Mouse (Mus musculus) cerebellum, adult 2 months (tissue): ENCODE data around the gene Armh1. TPM values are rescaled to one million over a fixed set of nuclear protein-coding genes. Genes with fewer than 3 reads are reported as not detected.

ENCODE experiments used
- DNase-seq, 2 experiments: peaks; one replicate each; pipeline ENCODE4 v3.0.0; 2021
- H3K27ac ChIP-seq: fragments of 200-500 bp; 2 replicates; pipeline ENCODE4 v1.5.1; 2012; ENCODE audit warnings: low read length, control low read depth, inconsistent platforms; ENCODE audit not compliant: insufficient read depth
- H3K27me3 ChIP-seq: fragments of 200-500 bp; 2 replicates; pipeline ENCODE4 v1.6.1; 2012; ENCODE audit warnings: inconsistent platforms, mild to moderate bottlenecking, low read length, moderate library complexity; ENCODE audit not compliant: control insufficient read depth, insufficient read depth
- H3K4me1 ChIP-seq: fragments of 200-500 bp; 2 replicates; pipeline ENCODE4 v1.6.1; 2011; ENCODE audit warnings: low read length; ENCODE audit not compliant: control insufficient read depth, insufficient read depth
- H3K4me3 ChIP-seq: fragments of 200-500 bp; replicated peaks from 2 replicates; pipeline ENCODE3; 2011; ENCODE audit warnings: mild to moderate bottlenecking, low read depth, low read length, control low read depth; ENCODE audit not compliant: insufficient read depth
- CTCF ChIP-seq: fragments of 200-500 bp; IDR thresholded peaks from 2 replicates; pipeline ENCODE4 v1.5.1; 2011; ENCODE audit warnings: low read depth, mild to moderate bottlenecking, control low read depth, low read length, moderate library complexity, borderline replicate concordance; ENCODE audit not compliant: insufficient read depth
- POLR2A ChIP-seq: fragments of 200-500 bp; IDR thresholded peaks from 2 replicates; pipeline ENCODE4 v1.6.1; 2011; ENCODE audit warnings: low read length, control low read depth, borderline replicate concordance; ENCODE audit not compliant: insufficient read depth
- WGBS: fragments of 180-500 bp; shearing (Covaris S2); methylation state at CpG from one replicate; pipeline ENCODE4 v1.1.7; 2018; 5-methylcytosine and 5-hydroxymethylcytosine counted together
- polyA plus RNA-seq: library from polyadenylated mRNA; depleted of rRNA; stranded (reverse); fragments of >200 nt; gene quantifications from 2 replicates; pipeline ENCODE4 v1.2.3, GENCODE M21; 2012

Armh1 gene
- polyA plus RNA-seq, 1 experiment = 0.67 TPM

- Histone ChIP-seq H3K27ac (no peak overlapping the region), H3K4me1 (no peaks in the 10 kb centered on the region), H3K27me3 (no peaks in the 10 kb centered on the region), H3K4me3 (no peak overlapping the region)
- DNase-seq = no peak
- TF ChIP-seq CTCF (no peak), POLR2A (no peak)
- WGBS = 85% methylated on average over 15 of the region's 15 CpGs
These were observed 22.3 kb downstream of the Armh1 start for GRCm38 (mm10) chr4:117229590-117229989.

DNA sequence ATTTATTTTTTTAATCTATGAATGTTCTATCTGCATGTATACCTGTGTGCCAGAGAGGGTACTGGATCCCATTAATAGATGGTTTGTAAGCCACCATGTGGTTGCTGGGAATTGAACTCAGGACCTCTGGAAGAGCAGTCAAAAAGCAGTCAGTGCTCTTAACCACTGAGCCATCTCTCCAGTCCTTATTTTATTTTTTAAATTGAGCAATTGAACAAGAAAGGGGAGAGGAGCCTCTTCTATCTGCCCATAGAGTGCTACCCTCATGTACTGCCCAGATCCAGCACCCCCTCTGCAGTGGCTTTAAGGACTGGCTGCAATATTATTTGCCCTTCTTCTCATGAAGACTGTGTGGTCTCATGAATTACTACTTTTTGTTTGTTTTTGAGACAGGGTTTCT is 26.7 kb downstream of the Armh1 start:
- no peak for DNase-seq
- TF ChIP-seq CTCF = no peak
- no peak for TF ChIP-seq POLR2A
- H3K27me3 ChIP-seq = no peaks in the 10 kb centered on the region

DNA sequence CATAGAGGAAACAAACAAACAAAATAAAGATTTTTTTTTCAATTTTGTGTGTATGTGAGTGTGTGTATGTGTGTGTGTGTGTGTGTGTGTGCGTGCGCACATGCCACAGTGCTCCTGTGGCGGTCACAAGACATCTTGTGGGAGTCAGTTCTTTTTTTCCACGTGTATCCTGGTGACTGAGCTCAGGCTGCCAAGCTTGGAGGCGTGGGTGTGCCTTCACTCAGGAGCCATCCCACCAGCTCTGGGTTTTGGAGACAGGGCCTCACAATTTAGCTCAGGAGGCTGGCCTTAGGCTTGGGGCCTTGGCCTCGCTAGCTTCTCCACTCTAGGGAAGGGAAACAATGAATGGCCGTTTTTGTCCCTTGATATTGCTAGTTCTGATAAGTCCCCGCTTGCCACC is 27.8 kb downstream of the Armh1 start:
- Histone ChIP-seq H3K27me3 (no peaks in the 10 kb centered on the region), H3K27ac (no peak overlapping the region), H3K4me3 (no peak overlapping the region), H3K4me1 (no peaks in the 10 kb centered on the region)
- 88% methylated on average over 8 of the region's 8 CpGs for WGBS
- DNase-seq = no peak
- TF ChIP-seq CTCF (no peak), POLR2A (no peak)

More for the DNA sequence above, 26.7 kb downstream of the Armh1 start:
- Histone ChIP-seq H3K4me1 (no peaks in the 10 kb centered on the region), H3K27ac (no peak overlapping the region), H3K4me3 (no peak overlapping the region)

GRCm38 (mm10) chr4:117223001-117223400 is 28.9 kb downstream of the Armh1 start:
- DNase-seq = no peak

GRCm38 (mm10) chr4:117221836-117222235 is 30.1 kb downstream of the Armh1 start:
- H3K4me1 ChIP-seq = no peaks in the 10 kb centered on the region
- no peaks in the 10 kb centered on the region for H3K27me3 ChIP-seq
- no peak overlapping the region for H3K4me3 ChIP-seq
- TF ChIP-seq POLR2A (no peak), CTCF (no peak)
- WGBS = 43% methylated on average over 9 of the region's 9 CpGs
- DNase-seq = no peak
- H3K27ac ChIP-seq = no peak overlapping the region

More at GRCm38 (mm10) chr4:117223001-117223400, 28.9 kb downstream of the Armh1 start:
- Histone ChIP-seq H3K27me3 (no peaks in the 10 kb centered on the region), H3K27ac (no peak overlapping the region), H3K4me3 (no peak overlapping the region), H3K4me1 (no peaks in the 10 kb centered on the region)
- TF ChIP-seq POLR2A (no peak), CTCF (no peak)
- 57% methylated on average over 5 of the region's 5 CpGs for WGBS

DNA sequence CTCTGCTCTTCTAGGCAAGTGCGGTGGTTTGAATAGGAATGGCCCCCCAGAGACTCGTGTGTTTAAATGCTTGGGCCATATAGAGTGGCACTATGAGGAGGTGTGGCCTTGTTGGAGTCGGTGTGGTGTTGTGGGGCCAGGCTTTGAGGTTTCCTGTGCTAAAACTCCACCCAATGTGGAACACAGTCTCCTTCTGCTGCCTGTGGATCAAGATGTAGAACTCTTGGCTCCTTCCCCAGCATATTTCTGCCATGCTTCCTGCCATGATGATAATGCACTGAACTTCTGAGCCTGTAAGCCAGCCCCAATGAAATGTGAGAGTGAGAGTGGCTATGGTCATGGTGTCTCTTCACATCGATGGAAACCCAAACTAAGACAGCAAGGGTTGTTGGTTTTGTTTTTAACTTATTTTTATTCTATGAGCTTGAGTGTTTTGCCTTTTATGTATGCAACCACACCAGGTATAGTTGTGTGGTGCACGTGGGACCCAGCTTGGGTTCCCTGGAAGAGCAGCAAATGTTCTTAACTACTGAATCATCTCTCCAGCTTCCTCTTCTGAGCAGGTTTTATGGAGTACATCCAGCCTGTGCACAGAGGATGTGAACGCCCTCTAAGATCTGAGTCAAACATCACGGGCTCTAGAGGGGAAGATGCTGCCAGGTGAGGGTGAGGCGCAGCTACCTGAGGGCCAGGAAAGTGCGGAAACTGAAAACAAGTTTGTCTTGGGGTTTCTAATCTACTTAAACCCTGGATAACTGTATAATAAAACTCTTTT is 31.0 kb downstream of the Armh1 start:
- no peaks in the 10 kb centered on the region for H3K4me1 ChIP-seq
- no peaks in the 10 kb centered on the region for H3K27me3 ChIP-seq
- TF ChIP-seq POLR2A (no peak), CTCF (no peak)
- no peak overlapping the region for H3K27ac ChIP-seq
- DNase-seq = no peak
- H3K4me3 ChIP-seq = no peak overlapping the region
- WGBS = 81% methylated on average over 9 of the region's 9 CpGs

DNA sequence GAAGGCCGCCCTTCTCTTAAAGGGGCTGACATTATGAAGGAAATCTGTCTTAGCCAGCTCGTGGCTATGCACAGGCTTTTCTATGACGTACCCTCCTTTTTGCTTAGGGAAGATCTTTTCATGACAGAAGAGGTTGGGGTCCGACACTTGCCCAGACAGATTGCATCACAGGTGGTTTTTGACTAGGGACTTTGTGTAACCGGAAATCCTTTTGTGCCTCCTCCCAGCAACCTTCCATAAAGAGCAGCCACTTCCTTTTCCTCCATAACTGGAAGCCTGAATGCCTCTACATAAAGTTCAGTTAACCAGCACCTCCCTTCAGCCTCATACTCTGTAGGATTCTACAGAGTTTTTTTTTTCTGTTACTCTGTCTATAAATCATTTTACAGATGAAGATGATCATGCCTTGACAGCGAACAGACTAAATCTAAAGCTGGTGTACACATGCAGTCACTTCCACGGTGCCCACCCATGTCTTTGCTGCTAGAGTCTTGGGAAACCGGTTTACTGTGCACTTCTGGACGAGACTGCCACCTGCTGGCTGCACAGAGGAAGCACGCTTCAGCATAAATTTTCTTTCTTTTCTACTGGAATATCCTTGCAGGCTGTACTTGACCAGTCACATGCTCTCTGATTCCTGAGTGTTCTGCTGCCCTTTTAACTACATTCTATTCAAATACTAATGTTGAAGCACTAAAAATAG is 33.3 kb downstream of the Armh1 start:
- no peak overlapping the region for H3K27ac ChIP-seq
- no peak overlapping the region for H3K4me3 ChIP-seq
- WGBS = 36% methylated on average over 10 of the region's 10 CpGs
- no peaks in the 10 kb centered on the region for H3K27me3 ChIP-seq
- peaks cover 5% of the 10 kb centered on the region; the same call in 1 of the 2 replicates for H3K4me1 ChIP-seq
- DNase-seq = peak; percentile 29 to 34
- TF ChIP-seq POLR2A (no peak), CTCF (peak; percentile 87)

- Histone ChIP-seq H3K27me3 (no peaks in the 10 kb centered on the region), H3K4me3 (no peak overlapping the region), H3K27ac (no peak overlapping the region), H3K4me1 (peaks cover 11% of the 10 kb centered on the region)
- TF ChIP-seq CTCF (no peak), POLR2A (no peak)
- WGBS = 30% methylated on average over 5 of the region's 5 CpGs
- no peak for DNase-seq
These were observed 34.9 kb downstream of the Armh1 start for GRCm38 (mm10) chr4:117217029-117217428.
